ENCODE assay signal across 24 mouse cellular contexts in the genomic region with DNA sequence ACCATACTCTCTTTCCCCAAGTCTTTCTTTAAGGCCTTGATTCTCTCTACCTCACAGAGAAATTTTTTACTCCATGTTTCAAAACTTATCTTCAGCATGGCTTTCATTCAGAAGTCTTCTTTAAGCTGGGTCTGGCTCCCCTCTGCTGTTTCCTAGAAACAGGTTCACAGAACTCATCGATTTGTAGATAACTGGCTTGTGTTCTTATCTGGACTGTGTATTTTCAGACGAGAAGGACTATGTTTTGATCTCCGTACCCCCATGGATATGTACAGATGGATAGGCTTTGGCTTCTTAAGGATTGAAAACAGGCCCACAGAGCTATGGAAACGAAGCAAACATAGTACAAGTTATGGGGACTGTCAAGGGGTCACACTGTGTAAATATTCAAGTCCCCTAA.
"Had no signal": no experiment of that assay in that cellular context is flagged by ENCODE, and none has a peak within 500 bp of the region (broad histone marks: within the 10 kb centered on the region; RNA-seq: fewer than 3 reads in every experiment).

No protein-coding gene starts in this region.

- H3K36me3 ChIP-seq: heart, embryonic 12.5 days; hindbrain, embryonic 13.5 days; hindbrain, embryonic 15.5 days; kidney, embryonic 15.5 days; limb, embryonic 13.5 days; limb, embryonic 15.5 days had no signal

- H3K4me3 ChIP-seq: heart, adult 2 months; heart, embryonic 12.5 days; hindbrain, embryonic 13.5 days; hindbrain, embryonic 15.5 days; kidney, embryonic 15.5 days; left cerebral cortex, adult 2 months; limb, embryonic 13.5 days; limb, embryonic 15.5 days had no signal

- H3K4me2 ChIP-seq: heart, embryonic 12.5 days; hindbrain, embryonic 13.5 days; hindbrain, embryonic 15.5 days; kidney, embryonic 15.5 days; limb, embryonic 13.5 days; limb, embryonic 15.5 days had no signal

- H3K27me3 ChIP-seq: heart, embryonic 12.5 days; hindbrain, embryonic 13.5 days; hindbrain, embryonic 15.5 days; kidney, embryonic 15.5 days; limb, embryonic 13.5 days; limb, embryonic 15.5 days had no signal

- ATAC-seq: hindbrain, postnatal 0 days; intestine, embryonic 16.5 days had no signal

- H3K9ac ChIP-seq: heart, embryonic 12.5 days; hindbrain, embryonic 13.5 days; hindbrain, embryonic 15.5 days; kidney, embryonic 15.5 days; limb, embryonic 13.5 days; limb, embryonic 15.5 days; liver, embryonic 14.5 days had no signal

- H3K9me3 ChIP-seq: hindbrain, embryonic 13.5 days; hindbrain, embryonic 15.5 days; kidney, embryonic 15.5 days; limb, embryonic 13.5 days; limb, embryonic 15.5 days had no signal

- H3K4me1 ChIP-seq: heart, embryonic 12.5 days; hindbrain, embryonic 13.5 days; hindbrain, embryonic 15.5 days; limb, embryonic 13.5 days; limb, embryonic 15.5 days had no signal

- H3K27ac ChIP-seq: heart, adult 2 months; hindbrain, embryonic 13.5 days; hindbrain, embryonic 15.5 days; hindbrain, postnatal 0 days; kidney, embryonic 15.5 days; kidney, postnatal 0 days; left cerebral cortex, adult 2 months; limb, embryonic 13.5 days; limb, embryonic 15.5 days; liver, embryonic 14.5 days had no signal

- DNase-seq: gastrocnemius, postnatal 14 days; gastrocnemius, postnatal 36 days; heart, adult 11 months; heart, adult 2 months; heart, postnatal 10 days; heart, postnatal 36 days; kidney, adult 11 months; kidney, adult 2 months; kidney, adult 9 months; kidney, postnatal 14 days; kidney, postnatal 36 days; layer of hippocampus, adult 9-11 months; lung, adult 18-20 months had no signal
